Mouse (Mus musculus) kidney, postnatal 10 days (tissue): ENCODE data around the gene Tmem97.
"Not testable (repeated sequence)": the region's sequence is repeated elsewhere in the genome, so short reads cannot be mapped to it uniquely, and the experiment has no call there.

Source experiments
- DNase-seq: peaks from one replicate; pipeline ENCODE4 v3.0.0; 2021; ENCODE audit warnings: mixed read lengths

Tmem97 gene

GRCm38 (mm10) chr11:78550168-78551058, at the start of gene Tmem97:
TSS of gene Tmem97 (minus strand) at chr11:78550777.
- peak; percentile 97 for DNase-seq

GRCm38 (mm10) chr11:78600051-78600450, 49.5 kb upstream of the Tmem97 start:
- DNase-seq = no peak

DNA sequence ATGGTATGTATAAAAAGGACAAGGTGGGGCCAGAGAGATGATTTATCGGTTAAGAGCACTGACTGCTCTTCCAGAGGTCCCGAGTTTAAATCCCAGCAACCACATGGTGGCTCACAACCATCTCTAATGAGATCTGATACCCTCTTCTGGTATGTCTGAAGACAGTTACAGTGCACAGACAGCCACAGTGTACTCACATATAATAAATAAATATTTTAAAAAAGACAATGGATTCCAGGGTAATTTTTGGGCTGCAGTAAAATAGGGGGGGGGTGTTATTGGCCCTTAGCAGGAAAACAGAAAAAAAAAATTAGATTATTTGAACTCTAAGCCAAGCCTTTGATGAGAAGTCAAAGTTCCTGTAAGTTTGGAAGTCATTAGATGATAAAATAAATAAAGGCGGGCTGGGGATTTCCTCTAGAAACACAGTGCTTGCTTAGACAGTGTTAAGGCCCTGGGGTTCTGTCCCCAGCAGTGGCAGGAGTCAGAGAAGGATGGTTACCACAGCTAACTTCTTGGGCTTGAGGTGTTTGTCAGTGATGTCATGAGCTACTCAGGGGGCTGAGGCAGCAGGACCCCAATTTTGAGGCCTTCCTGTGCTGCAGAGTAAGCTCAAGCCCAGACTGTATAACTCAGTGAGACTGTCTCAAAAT, 48.3 kb upstream of the Tmem97 start:
- DNase-seq = no peak

DNA sequence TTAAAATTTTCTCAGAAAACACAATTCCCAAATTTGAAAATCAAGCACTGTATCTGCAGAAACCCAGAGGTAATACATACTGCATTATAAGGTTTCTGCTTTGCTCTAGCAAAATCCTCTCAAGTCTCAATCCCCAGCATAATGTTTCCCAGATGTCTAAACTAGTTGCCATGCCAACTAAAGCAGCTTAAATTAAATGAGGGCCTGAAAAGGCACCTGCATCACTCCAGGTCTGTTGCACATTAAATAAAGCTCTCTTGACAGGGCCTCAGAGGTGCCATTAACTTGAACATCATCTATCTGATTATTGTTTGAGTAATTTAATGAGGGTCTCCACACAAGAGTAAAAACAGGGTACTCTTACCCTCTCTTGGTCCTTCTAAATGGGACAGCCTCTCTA, 46.2 kb upstream of the Tmem97 start:
- DNase-seq = no peak

DNA sequence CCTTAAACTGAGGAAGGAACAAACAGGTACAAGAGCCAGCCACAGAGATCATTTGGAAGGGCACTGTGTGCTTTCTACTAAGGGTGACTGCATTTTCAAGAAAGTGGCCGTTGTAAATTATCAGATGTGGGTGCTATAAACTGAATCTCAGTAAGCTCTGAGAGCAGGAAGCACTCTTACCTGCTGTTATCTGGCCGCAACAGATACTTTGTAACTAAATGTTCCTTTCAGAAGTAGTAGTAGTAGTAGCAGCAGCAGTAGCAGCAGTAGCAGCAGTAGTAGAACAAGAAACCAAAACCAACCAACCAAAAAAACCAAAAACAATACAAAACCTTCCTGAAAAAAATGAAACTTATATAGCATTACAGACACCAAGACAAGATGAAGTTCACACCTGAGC, 45.2 kb upstream of the Tmem97 start:
- DNase-seq = no peak

DNA sequence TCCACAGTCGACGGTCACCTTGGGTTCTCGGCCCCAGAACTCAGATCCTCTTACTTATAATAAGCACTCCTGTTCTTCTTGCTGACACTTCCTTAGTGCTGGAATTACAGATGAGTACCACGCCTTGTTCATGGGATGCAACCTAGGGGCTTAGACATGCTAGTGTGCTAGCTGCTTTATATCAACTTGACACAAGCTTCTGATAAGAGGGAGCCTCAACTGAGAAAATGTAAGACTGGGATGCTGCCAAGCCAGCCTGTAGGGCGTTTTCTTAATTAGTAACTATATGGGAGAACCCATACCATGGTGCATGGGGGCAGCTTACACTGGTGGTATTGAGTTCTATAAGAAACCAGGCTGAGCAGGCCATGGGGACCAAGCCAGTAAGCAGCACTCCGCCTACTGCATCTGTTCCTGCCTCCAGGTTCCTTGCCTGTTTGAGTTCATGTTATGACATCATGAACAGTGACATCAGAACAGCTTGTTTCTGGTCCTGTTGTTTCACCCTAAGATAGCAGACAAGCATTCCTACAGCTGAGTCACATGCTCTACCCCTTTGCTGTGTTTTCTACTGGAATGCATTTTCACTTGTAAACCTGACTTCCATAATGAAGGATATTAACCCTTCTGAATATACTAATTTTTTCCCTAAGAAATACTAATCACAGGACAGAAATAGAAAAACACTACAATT, 43.8 kb upstream of the Tmem97 start:
- DNase-seq = no peak

- not testable (repeated sequence) for DNase-seq
Observed at GRCm38 (mm10) chr11:78587677-78588076, 37.1 kb upstream of the Tmem97 start.

- DNase-seq = no peak
Observed at GRCm38 (mm10) chr11:78586099-78586498, 35.5 kb upstream of the Tmem97 start.

- DNase-seq = no peak
Observed at GRCm38 (mm10) chr11:78582848-78583247, 32.3 kb upstream of the Tmem97 start.

- DNase-seq = no peak
Observed at GRCm38 (mm10) chr11:78574975-78575374, 24.4 kb upstream of the Tmem97 start.

GRCm38 (mm10) chr11:78574536-78574935, 24.0 kb upstream of the Tmem97 start:
- DNase-seq = no peak

DNA sequence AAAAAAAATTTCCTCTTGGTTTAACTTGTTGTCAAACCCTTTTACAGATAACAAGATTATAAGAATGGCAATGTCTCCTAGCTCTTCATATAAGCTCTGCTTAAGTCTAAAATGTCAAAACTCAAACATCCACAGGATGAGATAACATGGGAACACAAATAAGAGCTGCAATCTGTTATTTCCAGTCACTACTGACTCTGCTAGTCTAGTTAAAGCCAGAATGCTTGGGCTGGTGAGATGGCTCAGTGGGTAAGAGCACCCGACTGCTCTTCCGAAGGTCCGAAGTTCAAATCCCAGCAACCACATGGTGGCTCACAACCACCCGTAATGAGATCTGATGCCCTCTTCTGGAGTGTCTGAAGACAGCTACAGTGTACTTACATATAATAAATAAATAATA, 23.5 kb upstream of the Tmem97 start:
- DNase-seq = not testable (repeated sequence)

GRCm38 (mm10) chr11:78571854-78572253, 21.3 kb upstream of the Tmem97 start:
- no peak for DNase-seq

GRCm38 (mm10) chr11:78571441-78571840, 20.9 kb upstream of the Tmem97 start:
- DNase-seq = no peak

DNA sequence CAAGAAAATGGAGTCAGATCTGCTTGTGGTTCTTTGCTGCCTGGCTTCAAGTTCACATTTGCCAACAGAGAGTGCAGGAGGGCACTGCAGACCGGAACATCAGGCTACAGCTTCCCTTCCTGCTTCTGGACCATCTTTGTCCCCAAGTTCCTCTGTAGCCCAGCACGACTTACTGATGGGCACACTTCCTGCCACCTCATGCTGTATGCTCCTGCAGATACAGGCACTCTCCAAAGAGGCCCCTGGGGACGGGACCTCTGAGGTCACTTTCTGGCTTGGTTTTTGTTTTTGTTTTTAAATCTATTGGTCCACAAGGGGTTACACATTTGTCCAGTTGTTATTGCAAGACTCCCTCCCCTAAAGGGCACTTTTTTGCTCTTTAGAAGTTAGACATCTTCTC, 19.2 kb upstream of the Tmem97 start:
- DNase-seq = peak; percentile 40

- DNase-seq = no peak
Observed at GRCm38 (mm10) chr11:78568827-78569226, 18.2 kb upstream of the Tmem97 start.

DNA sequence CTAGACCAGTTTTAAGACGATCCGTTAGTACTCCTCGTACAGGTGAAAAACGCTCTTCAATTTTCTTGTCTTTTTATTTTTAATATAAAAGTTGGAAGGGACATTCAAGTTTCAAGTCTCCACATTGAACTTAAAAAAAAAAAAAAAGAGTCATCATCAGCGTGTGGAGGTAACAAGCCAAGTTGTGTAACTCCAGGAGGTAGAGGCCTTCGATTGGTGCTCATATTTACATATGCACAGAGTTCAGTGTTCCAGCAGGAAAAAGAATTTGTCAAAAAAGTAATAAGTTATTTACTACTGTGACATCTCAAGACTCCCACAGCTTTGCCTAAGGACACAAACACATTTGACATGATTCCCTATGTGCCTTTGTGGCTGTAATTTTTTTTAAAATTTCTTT, 17.0 kb upstream of the Tmem97 start:
- no peak for DNase-seq

DNA sequence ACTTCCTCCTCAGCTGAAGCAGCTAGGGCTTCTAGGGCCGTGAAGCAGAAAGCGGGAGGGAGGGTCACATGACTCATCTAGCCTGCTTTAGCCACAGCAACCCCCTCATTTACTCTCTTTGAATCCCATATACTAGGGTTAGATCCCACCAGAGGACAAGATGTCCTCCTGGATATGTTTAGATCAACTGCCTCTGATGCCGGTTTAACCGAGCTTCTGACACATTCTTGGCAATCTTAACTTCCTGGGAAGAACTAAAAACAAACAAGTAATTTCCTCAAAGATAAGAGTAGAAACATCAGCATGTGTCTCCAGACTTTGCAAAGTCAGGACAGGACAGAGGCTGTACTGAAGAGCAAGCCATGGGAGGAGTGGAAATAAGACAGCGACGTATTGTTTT, 16.2 kb upstream of the Tmem97 start:
- peak; percentile 48 for DNase-seq

GRCm38 (mm10) chr11:78560447-78560846, 9.9 kb upstream of the Tmem97 start:
- DNase-seq = peak; percentile 88

DNA sequence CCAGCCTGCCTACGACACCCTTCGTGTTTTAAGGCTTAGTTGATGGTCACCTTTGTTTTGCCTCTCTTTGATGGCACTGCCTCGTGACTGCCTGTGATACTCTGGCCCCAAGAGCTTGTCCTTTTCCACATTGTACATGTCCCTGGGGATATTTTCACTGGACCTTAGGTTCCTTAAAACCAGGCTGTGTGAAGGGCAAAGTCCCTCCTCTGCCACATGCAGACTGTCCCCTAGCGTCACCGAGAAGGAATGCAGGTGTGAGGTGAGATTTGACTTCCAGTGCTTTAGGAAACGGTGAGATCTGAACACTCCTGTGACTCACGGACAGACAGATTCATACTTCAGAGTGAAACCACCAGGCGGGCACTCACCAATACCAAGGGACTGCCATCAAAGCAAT, 6.7 kb upstream of the Tmem97 start:
- peak; percentile 39 for DNase-seq

DNA sequence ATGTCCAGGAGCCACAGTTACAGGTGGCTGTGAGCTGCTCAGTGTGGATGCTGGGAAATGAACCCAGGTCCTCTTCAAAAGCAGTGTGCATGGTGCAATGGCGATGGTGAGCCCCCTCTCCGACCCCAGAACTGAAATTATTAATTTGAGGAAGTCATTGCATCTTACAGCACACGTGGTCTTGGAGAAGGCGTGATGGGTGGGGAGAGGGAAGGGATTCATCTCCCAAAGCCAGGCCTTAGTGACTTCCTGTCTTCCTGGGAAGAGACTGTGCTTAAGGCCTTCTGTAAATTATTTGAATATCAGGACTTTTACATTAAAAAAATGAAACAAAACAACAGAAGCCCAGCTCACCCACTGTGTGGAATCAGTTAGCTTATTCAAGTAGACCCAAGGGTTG, 5.5 kb upstream of the Tmem97 start:
- no peak for DNase-seq

DNA sequence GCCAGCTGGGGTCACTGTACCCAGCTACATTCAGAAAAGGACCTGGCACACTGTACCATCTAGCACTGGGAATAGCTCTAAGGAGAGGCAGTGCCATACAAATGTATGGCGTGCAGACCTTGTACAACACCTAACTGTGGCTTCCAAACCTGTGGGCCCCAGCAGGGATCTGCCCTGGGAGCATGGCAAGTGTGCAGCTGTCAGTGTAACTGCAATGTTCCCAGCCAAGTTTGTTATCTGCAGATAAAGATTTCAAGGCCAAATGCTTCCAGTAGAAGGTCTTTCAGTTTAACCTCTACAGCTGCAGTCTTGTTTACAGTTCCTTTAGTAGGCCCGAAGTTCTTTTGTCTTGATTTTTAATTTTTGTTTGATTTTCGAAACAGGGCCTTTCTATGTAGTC, 5.0 kb upstream of the Tmem97 start:
- no peak for DNase-seq

- DNase-seq = no peak
Observed at GRCm38 (mm10) chr11:78551059-78551398, 452 bp upstream of the Tmem97 start.

DNA sequence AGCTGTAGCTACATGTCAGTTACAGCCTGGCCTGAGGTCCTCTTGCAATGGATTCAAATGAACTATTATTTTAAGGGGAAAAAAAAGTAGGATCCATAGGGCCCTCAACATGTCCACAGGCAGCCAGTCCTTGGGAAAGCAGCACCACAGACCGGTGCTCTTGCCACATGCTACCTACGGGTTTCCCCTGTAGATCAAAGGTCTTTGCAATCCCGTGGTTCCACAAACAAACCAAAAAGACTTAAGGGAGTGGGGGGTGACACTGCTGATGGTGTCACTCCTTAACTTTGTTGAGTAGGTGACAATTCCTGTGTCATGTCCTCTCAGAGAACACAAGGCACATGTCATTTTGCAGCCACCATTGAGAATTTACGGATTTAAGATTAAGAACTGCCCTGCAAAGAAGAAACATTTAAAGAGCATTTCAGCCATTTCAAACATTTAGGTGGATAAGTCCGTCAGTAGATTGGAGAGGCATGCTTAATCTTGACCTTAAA, 1.0 kb downstream of the Tmem97 start:
- DNase-seq = no peak
